Mouse (Mus musculus) ovary, postnatal 14 days (tissue): ENCODE measurements around the gene Pou2f1.

Experiments
- DNase-seq: peaks from one replicate; pipeline ENCODE4 v3.0.0; 2022; ENCODE audit warnings: low spot score

Gene Pou2f1

DNA sequence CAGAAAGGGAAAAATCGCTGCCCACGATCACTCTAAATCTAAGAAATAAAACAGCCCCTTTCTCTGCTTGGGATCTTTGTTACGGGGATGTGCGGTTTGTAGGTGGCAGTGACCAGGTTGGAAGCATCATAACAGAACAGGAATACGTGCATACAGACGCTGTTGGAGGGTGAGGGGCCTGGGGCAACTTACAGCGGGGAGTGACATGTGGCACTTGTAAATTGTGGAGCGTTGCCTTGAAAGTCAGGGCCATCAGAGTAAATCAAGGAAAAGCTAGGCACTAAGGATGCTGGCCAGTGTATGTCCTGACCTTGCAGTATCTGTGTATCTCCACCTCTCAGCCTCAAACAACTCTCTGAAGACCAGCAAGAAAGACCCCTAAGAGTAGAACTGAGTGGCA lies 154.1 kb downstream of the Pou2f1 start:
- no peak for DNase-seq

DNA sequence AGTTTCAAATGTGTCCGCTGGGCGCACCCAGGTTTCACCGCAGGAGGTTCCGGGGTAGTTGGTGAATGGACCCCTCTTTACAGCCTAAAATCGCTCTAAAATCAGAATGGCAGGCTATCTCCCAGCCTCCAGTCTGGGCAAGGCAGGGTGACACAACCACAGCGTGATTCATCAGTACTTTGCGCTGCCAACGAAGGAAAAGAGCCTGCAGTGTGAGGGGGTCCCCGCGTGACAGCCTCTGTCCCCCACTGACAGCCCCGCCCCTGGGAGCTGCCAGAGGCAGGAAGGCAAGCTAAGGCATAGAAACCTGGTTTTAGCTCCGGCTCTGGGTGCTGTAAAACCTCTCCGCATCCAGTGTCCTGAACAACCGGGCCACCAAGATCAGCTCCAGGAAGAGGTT lies 157.1 kb downstream of the Pou2f1 start:
- DNase-seq: no peak

DNA sequence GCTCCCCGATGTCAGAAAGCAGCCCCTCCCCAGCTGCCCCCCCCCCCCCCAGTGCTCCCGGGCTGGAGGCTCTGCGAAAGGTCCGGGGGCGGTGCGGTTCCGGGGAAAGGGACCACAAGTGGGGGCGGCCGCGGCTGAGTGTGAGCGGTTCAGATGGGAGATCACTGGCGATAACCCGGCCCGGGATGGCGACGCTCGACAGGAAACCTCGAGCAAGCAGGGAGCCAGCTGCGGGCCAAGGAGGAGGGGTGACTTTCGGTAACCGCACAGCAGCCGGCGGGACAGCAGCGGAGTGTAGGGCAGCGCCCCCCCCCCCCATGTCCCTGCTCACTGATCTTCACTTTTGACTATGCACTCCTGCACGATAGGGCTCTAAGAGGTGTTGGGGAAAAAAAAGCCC lies 157.5 kb downstream of the Pou2f1 start:
- DNase-seq: no peak

DNA sequence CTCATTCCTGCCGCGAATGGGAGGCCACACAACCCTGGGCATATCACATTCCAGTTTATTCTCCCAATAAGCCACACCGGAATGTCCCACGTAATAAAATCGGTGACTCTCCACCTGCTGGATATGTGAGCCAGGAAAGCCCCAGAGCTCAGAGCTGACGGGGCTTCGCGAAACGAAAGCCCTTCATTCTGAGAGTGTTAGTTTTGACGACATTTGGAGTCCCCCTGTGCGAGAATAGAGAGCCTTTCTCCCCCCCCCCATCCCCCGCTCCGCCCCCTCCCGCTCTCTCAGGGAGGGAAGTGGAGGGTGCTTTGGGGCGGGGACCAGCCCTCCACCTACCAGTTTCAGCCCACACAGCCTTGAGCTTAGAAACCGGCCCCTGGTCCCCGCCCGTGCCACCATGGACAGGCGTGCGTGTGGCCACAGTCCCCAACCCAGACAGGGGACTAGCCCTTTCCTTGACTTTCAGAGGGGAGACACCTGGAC lies 158.0 kb downstream of the Pou2f1 start:
- no peak for DNase-seq

DNA sequence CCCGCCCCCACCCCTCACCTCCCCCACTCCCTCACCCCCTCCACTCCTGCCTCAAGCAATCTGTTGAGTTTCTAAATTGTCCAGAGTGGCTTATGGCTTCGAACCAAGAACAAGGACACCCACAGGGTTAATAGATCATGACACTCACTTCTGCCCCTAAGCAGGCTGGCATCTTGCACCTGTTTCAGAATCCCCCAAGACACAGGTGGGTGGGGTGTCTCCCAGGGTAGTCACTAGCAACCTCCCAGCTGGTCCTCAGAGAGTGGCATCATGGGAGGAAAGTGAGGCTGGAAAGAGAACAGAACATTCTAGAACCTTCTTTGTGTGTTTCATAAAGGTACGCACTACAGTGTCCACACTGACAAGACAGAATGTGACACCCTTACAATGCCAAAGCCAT lies 158.9 kb downstream of the Pou2f1 start:
- no peak for DNase-seq

DNA sequence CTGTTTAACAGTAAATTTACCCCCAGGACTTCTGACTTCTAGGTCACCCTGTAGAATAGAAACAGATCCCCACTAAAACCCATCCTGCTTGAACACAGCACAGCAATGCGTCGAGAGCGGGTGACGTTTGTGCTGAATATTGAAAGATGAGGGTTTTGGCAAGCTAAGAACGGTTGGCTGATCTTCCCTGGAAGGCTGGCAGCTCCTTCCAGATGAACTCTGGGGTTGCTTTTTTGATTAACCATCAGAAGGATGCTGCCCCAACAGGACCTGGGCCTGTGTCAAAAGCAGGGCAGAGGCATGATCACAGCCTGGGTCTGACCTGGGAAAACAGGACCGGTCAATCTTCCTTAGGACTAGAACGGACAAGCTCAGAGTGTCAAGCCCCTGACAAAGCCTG lies 160.3 kb downstream of the Pou2f1 start:
- no peak for DNase-seq

GRCm38 (mm10) chr1:165840548-165841230 lies 161.8 kb downstream of the Pou2f1 start:
- DNase-seq: no peak

DNA sequence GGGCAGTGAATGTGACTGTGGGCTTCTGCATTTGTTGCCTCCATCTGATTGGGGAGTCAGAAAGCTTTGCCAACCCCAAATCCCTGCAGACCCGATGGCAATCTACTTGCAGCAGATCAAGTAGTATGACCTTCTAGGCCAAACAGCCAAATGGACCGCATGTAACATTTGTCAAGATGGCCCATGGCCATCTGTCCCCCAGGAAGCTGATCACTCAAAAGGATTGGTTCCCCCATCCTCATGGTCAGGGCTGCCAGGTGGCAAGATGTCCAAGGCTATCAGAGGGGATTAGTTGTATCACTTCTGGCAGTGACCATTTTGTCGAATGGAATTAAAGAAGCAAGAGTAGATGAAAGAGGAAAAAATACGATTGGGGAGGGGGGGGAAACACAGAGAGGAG lies 163.3 kb downstream of the Pou2f1 start:
- no peak for DNase-seq

- no peak for DNase-seq
These were observed 164.9 kb downstream of the Pou2f1 start for GRCm38 (mm10) chr1:165837546-165837945.

- no peak for DNase-seq
These were observed 166.0 kb downstream of the Pou2f1 start for GRCm38 (mm10) chr1:165836461-165836860.

GRCm38 (mm10) chr1:165834633-165834975 lies 167.9 kb downstream of the Pou2f1 start:
- DNase-seq: no peak

DNA sequence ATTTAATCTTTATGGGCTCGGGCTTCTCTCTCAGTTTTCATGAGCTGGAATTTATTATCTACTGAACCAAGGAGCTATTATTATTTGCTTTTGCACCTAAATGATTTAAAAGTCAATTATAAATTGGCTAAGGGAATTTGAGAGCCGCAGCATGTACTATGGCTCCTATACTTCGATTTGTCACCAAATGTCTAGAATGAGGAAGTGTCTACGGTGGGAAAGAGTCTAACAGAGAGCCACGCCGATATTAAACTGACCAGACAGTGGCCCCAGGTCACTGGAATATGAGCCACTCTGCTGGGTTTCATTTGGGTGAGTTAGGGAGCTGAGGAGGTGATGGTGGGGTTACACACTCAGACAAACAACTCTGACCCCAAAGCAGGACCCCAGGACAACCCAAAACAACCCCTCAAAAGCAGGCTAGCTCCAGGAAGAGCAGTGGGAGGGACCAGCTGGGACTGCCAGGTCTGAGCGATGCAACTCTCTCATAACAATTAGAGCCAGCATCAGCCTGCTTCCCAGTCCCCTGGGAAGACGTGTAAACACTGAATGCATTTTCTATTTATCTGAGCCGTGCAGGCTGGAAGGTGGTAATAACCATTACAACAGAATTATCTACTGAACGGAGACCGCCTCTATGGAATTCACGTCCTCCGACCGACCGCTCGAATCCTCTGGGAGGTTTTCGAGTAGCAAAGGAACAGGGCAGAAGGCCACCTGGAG lies 168.4 kb downstream of the Pou2f1 start:
- no peak for DNase-seq

GRCm38 (mm10) chr1:165833244-165833643 lies 169.2 kb downstream of the Pou2f1 start:
- no peak for DNase-seq

DNA sequence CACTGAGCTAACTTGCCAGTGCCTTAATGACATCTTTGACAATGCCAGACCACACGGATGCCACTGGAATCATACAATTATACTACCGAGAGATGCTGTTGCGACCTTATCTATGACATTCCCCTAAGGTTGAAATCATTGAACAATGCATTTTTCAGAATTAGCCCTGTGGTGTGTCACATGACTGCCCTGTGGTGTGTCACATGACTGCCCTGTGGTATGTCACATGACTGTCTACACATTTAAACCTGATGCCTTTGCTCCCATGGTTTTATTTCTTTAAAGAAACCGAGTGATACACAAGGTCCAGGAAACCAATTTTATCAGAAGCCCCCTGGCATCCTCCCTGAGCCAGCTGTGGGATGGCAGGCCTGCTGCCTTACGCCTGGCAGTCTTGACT lies 172.6 kb downstream of the Pou2f1 start:
- DNase-seq: no peak

GRCm38 (mm10) chr1:165828615-165829014 lies 173.9 kb downstream of the Pou2f1 start:
- DNase-seq: no peak

- no peak for DNase-seq
These were observed 174.3 kb downstream of the Pou2f1 start for GRCm38 (mm10) chr1:165828173-165828572.

DNA sequence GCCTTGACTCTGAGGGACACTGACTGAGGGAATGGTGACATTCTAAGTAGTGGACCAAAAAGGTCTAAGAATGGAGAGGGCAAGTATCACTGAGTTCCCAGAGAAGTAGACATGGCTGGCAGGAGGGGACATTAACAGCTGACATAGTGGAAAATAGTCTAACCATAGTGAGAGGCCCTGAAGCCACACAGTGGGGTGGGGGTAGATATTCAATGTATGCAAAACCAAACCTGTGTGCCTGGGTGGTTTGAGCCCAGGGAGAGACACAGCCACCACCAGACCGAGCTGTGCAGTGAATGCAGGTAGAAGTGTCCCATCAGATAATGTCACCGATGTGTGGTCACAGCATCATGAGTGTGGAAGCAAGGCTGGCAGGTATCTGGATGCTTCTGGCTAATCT lies 180.4 kb downstream of the Pou2f1 start:
- DNase-seq: no peak

DNA sequence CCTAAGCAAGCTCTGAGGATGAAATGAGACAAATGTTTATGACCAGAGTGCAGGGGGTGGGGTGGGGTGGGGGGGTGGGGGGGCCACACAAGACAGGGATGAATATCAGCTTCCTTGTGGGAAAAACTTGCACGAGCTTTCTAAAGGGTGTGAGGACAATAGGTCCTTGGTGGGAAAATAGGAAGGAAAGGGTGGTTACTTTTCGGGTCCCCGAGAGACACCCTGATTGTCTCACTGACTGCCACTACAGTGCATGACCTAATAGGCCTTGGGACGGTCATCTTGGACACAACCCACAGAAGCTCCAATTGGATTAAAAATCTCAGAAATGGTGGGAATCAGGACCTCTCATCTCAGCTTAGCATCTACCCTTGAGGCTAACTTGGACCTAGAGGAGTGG lies 183.3 kb downstream of the Pou2f1 start:
- no peak for DNase-seq

DNA sequence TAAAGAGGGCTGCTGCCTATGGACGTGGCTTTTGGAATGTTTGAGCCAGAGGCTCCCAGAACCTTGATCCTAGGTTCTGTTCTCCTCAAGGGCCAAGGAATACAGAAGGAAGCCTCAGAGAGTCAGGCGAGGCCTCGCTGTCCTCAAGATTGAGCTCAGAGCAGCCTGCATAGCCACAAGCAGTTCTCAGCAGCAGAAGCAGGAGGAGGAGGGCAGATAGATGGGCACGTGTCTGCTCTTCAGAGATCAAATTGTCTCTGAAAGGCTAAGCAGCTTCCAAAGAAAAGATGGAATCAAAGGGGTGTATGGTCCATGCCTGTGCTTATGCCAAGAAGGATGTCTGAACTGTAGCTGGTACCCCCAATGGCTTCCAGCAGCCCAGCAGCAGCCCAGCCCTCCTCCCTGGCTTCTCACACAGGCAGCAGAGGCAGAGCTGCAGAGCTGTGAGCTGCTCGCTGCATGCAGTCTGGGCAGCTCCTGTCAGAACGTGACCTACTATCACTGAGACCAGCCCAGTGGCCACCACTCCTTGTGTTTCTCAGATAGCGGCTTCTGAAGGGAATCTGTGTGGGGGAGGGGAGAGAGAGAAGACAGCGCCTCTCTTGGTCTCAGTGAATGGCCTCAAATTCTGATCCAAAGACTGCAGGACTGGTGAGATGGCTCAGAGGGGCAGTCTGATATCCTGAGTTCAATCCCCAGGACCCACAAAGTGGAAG lies 184.2 kb downstream of the Pou2f1 start:
- DNase-seq: no peak

GRCm38 (mm10) chr1:165817264-165817663 lies 185.2 kb downstream of the Pou2f1 start:
- DNase-seq: no peak

DNA sequence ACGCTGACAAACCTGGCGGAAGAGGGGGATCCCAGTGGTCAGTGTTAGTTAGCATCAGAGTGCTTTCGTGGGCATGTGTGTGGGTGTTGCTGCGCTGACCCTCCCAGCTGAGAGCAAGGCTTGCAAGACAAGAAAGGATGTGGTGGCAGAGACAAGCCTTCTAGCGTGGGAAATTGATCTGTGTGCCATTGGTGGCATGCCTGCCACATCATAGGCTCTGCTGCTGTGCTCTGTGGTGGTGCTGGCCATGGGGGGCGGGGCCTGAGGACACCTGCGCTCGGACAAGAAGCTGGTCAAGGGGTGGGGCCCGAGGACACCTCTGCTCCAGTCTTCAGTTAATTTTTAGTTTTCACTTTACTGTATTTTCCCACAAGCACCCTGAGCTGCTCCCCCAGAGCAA lies 186.1 kb downstream of the Pou2f1 start:
- DNase-seq: no peak
